Mouse (Mus musculus) myocyte (in vitro differentiated cells): ENCODE results near the gene Psmb7. TPM values are rescaled to one million over a fixed set of nuclear protein-coding genes. Genes with fewer than 3 reads are reported as not detected.

Experiments
- H3K27me3 ChIP-seq: one replicate; pipeline ENCODE4 v1.6.1; 2011; ENCODE audit not compliant: control insufficient read depth, insufficient read depth, insufficient read length
- H3K36me3 ChIP-seq: one replicate; pipeline ENCODE4 v1.6.1; 2011; ENCODE audit not compliant: control insufficient read depth, insufficient read depth
- H3K4me2 ChIP-seq: one replicate; pipeline ENCODE4 v1.6.1; 2011; ENCODE audit warnings: low read depth, control low read depth
- H3K4me3 ChIP-seq: one replicate; pipeline ENCODE4 v1.5.1; 2011; ENCODE audit warnings: mild to moderate bottlenecking, control low read depth, moderate library complexity
- H3K79me2 ChIP-seq: one replicate; pipeline ENCODE4 v1.6.1; 2011; ENCODE audit not compliant: control insufficient read depth, insufficient read depth
- H3ac ChIP-seq: one replicate; pipeline ENCODE4 v1.6.1; 2011; ENCODE audit not compliant: control insufficient read depth, insufficient read length
- CEBPB ChIP-seq: IDR thresholded peaks from 2 replicates; pipeline ENCODE4 v1.6.1; 2011; ENCODE audit warnings: mild to moderate bottlenecking, moderate library complexity; ENCODE audit not compliant: poor library complexity, insufficient read depth, severe bottlenecking
- E2F4 ChIP-seq: IDR thresholded peaks from one replicate; pipeline ENCODE4 v1.6.1; 2011; ENCODE audit warnings: mild to moderate bottlenecking, control low read depth, moderate library complexity; ENCODE audit not compliant: insufficient read depth
- MAX ChIP-seq: IDR thresholded peaks from one replicate; pipeline ENCODE4 v1.6.1; 2011; ENCODE audit warnings: low read depth, mild to moderate bottlenecking, control low read depth
- MYOD1 ChIP-seq, 3 experiments: IDR thresholded peaks; one replicate each; pipeline ENCODE4 v1.6.1; 2011; ENCODE audit warnings: control low read depth in 2 of 3, low read depth in 2 of 3, mild to moderate bottlenecking in 2 of 3, moderate library complexity in 1 of 3; ENCODE audit not compliant: insufficient read length in 2 of 3, control insufficient read depth in 1 of 3
- MYOG ChIP-seq, 3 experiments: IDR thresholded peaks; one replicate each; pipeline ENCODE4 v1.6.1; 2011; ENCODE audit warnings: control low read depth in 2 of 3, low read depth in 2 of 3, mild to moderate bottlenecking in 2 of 3; ENCODE audit not compliant: insufficient read length in 2 of 3, control insufficient read depth in 1 of 3, insufficient read depth in 1 of 3
- POLR2A ChIP-seq: IDR thresholded peaks from one replicate; pipeline ENCODE4 v1.6.1; 2011; ENCODE audit warnings: low read depth, mild to moderate bottlenecking, control low read depth, moderate library complexity; ENCODE audit not compliant: insufficient read length
- POLR2AphosphoS2 ChIP-seq: IDR thresholded peaks from one replicate; pipeline ENCODE4 v1.6.1; 2011; ENCODE audit warnings: low read depth, control low read depth; ENCODE audit not compliant: insufficient read length
- REST ChIP-seq: IDR thresholded peaks from one replicate; pipeline ENCODE4 v1.6.1; 2011; ENCODE audit warnings: mild to moderate bottlenecking, control low read depth, moderate library complexity; ENCODE audit not compliant: insufficient read depth, insufficient read length
- SRF ChIP-seq: IDR thresholded peaks from one replicate; pipeline ENCODE4 v1.6.1; 2011; ENCODE audit warnings: low read depth; ENCODE audit not compliant: control insufficient read depth, insufficient read length
- TCF12 ChIP-seq: IDR thresholded peaks from one replicate; pipeline ENCODE4 v1.6.1; 2011; ENCODE audit warnings: mild to moderate bottlenecking, control low read depth; ENCODE audit not compliant: poor library complexity, insufficient read depth, severe bottlenecking
- TCF3 ChIP-seq: IDR thresholded peaks from one replicate; pipeline ENCODE4 v1.6.1; 2011; ENCODE audit warnings: low read depth, control low read depth; ENCODE audit not compliant: insufficient read length
- USF1 ChIP-seq: IDR thresholded peaks from one replicate; pipeline ENCODE4 v1.6.1; 2011; ENCODE audit warnings: low read depth, mild to moderate bottlenecking, control low read depth, moderate library complexity
- polyA plus RNA-seq: library from polyadenylated mRNA; unstranded; fragments of >200 nt; fragmentation: generic; extraction: Trizol; gene quantifications from one replicate; pipeline ENCODE4 v1.2.1, GENCODE M21; 2012; ENCODE audit warnings: missing spikeins

Psmb7 gene
- polyA plus RNA-seq, 1 experiment, result 411 TPM

DNA sequence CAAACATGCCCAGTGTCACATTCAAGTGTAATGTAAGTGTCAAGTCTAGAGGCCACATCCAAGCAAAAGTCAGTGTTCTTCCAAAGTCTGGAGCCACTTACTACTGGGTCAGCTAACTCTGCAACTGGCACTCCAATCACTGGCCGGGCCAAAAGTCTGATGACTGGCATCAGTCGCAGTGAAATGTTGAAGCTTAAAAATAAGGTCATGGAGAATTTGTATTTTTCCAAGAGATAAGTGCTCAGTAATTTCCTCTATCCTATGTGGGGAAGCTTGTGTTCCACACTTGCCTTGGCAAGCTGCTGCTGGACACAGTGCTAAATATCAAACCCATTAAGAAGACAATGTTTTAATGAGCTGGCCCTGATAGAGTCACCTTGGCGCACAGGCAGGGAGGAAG is 30.3 kb downstream of the Psmb7 start:
- TF ChIP-seq REST, result no peak
- no peak for TF ChIP-seq USF1
- no peak for TF ChIP-seq CEBPB
- no peak for TF ChIP-seq MAX
- no peak for TF ChIP-seq POLR2AphosphoS2
- TF ChIP-seq TCF3, result no peak
- no peak for TF ChIP-seq MYOD1 (IDR thresholded peaks at IDR 0.05; ENCODE audit: control insufficient read depth in 1 of 3, insufficient read length in 2 of 3, low read depth in 2 of 3)
- TF ChIP-seq SRF, result no peak
- no peak overlapping the region for H3K4me2 ChIP-seq
- H3K79me2 ChIP-seq, result peaks cover 32% of the 10 kb centered on the region
- H3K27me3 ChIP-seq, result no peaks in the 10 kb centered on the region
- no peak overlapping the region for H3ac ChIP-seq
- peaks cover 23% of the 10 kb centered on the region for H3K36me3 ChIP-seq
- no peak overlapping the region for H3K4me3 ChIP-seq

DNA sequence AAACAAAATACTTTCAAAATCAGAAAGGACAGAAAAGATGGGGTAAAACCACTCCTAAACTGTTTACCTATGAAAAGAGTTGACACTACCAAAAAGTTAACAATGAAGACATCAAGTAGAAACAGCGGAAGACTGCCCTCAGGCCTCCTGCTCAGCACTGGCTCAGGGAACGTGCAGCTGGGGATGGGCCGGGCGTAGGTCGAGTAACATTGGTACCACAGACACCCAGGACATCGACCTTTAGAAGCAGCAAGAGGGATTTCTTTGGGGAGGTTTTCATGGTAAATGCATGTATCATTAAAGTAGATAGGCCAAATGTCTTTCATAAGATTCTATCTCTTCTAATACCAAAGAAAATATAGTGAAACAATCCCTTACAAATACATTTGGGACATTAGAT is 31.3 kb downstream of the Psmb7 start:
- TF ChIP-seq MYOG (IDR thresholded peaks at IDR 0.05; ENCODE audit: control insufficient read depth in 1 of 3, insufficient read depth in 1 of 3, insufficient read length in 2 of 3, low read depth in 2 of 3), result no peak
- no peak for TF ChIP-seq POLR2AphosphoS2
- TF ChIP-seq MAX, result no peak
- TF ChIP-seq TCF3, result no peak
- TF ChIP-seq E2F4, result no peak
- no peak for TF ChIP-seq TCF12
- TF ChIP-seq POLR2A, result no peak
- no peak for TF ChIP-seq USF1
- TF ChIP-seq MYOD1 (IDR thresholded peaks at IDR 0.05; ENCODE audit: control insufficient read depth in 1 of 3, insufficient read length in 2 of 3, low read depth in 2 of 3), result no peak
- no peak for TF ChIP-seq REST
- TF ChIP-seq CEBPB, result no peak
- TF ChIP-seq SRF, result no peak
- Histone ChIP-seq H3K4me2 (no peak overlapping the region), H3K36me3 (peaks cover 25% of the 10 kb centered on the region), H3K4me3 (no peak overlapping the region), H3ac (no peak overlapping the region), H3K79me2 (peaks cover 26% of the 10 kb centered on the region), H3K27me3 (no peaks in the 10 kb centered on the region)

DNA sequence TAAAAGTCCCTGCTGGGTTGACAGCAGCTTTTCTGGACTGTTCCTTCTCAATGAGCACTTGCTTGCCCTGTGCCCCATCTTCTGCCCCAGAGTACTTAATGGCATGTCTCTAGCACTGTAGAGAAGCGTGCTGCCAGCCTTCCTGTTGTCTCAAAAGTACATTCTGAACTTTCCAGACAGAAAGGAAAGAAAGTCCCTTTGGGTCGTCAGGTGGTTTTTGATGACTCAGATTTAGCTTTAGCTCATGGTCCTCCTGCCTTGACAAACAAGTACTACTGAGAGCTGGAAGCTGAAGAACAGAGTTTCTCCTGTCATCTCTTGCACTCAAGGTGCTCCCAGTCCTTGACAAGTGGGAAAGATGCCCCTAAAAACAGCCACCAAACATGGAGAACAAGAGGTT is 33.7 kb downstream of the Psmb7 start:
- no peaks in the 10 kb centered on the region for H3K27me3 ChIP-seq
- peaks cover 14% of the 10 kb centered on the region for H3K79me2 ChIP-seq
- H3K36me3 ChIP-seq, result peaks cover 28% of the 10 kb centered on the region
- no peak overlapping the region for H3K4me3 ChIP-seq
- no peak overlapping the region for H3ac ChIP-seq
- no peak overlapping the region for H3K4me2 ChIP-seq
- TF ChIP-seq USF1 (no peak), MYOD1 (IDR thresholded peaks at IDR 0.05; ENCODE audit: control insufficient read depth in 1 of 3, insufficient read length in 2 of 3, low read depth in 2 of 3) (no peak), E2F4 (no peak), MAX (no peak), CEBPB (no peak), MYOG (IDR thresholded peaks at IDR 0.05; ENCODE audit: control insufficient read depth in 1 of 3, insufficient read depth in 1 of 3, insufficient read length in 2 of 3, low read depth in 2 of 3) (no peak), POLR2A (no peak), POLR2AphosphoS2 (no peak), SRF (no peak), TCF3 (no peak), REST (no peak), TCF12 (no peak)

DNA sequence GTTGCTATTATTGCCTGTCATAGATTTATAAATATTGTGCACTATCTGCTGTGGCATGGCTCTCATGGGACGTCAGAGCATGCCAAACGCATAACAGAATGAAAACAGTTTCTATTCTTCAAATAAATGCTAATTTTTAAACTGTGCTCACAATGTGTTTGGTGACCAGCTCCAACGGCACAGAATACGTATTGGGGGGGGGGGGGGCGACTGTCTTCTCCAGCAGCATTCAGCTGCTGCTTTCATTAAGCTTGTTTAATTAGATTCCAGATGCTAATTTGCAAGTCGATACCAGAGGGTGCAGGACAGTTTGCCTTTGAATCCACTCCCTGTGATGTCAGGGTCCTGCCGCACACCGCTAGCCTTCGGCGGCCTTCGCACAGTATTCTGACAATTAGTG is 34.6 kb downstream of the Psmb7 start:
- no peaks in the 10 kb centered on the region for H3K27me3 ChIP-seq
- H3K4me3 ChIP-seq, result no peak overlapping the region
- TF ChIP-seq REST (no peak), SRF (no peak)
- peaks cover 16% of the 10 kb centered on the region for H3K79me2 ChIP-seq
- H3K4me2 ChIP-seq, result no peak overlapping the region
- H3K36me3 ChIP-seq, result peaks cover 24% of the 10 kb centered on the region
- H3ac ChIP-seq, result no peak overlapping the region

DNA sequence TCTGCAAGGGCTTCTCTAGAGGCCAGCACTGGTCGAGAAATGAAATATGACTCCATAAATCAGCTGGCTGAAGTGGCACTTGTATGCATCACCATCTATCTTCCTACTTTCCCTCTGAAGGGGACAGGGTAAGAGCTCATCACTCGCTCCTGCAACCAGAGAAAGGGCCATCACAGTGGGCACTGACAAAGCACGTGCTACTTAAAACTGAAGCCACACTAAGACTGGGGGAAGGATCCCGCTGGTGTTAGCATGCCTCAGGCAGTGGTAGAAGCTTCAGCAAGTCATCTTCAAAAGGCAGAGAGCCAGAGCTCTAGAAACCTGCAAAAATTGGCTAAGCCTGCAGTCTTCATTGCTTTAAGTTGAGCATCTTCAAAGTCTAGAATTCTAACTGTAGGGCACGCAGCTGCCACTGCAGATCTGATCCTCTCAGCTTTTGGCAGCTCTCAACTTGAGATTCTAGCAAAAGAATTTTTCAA is 35.0 kb downstream of the Psmb7 start:
- Histone ChIP-seq H3K4me3 (no peak overlapping the region), H3K36me3 (peaks cover 22% of the 10 kb centered on the region), H3ac (no peak overlapping the region), H3K79me2 (peaks cover 18% of the 10 kb centered on the region), H3K27me3 (no peaks in the 10 kb centered on the region), H3K4me2 (no peak overlapping the region)
- TF ChIP-seq POLR2A (no peak), POLR2AphosphoS2 (no peak), USF1 (no peak), MYOD1 (IDR thresholded peaks at IDR 0.05; ENCODE audit: control insufficient read depth in 1 of 3, insufficient read length in 2 of 3, low read depth in 2 of 3) (no peak), CEBPB (no peak), SRF (no peak), E2F4 (no peak), MYOG (IDR thresholded peaks at IDR 0.05; ENCODE audit: control insufficient read depth in 1 of 3, insufficient read depth in 1 of 3, insufficient read length in 2 of 3, low read depth in 2 of 3) (no peak), REST (no peak), TCF3 (no peak), MAX (no peak), TCF12 (no peak)
